Mouse (Mus musculus): ENCODE measurements around the gene Dis3l2.

DNA sequence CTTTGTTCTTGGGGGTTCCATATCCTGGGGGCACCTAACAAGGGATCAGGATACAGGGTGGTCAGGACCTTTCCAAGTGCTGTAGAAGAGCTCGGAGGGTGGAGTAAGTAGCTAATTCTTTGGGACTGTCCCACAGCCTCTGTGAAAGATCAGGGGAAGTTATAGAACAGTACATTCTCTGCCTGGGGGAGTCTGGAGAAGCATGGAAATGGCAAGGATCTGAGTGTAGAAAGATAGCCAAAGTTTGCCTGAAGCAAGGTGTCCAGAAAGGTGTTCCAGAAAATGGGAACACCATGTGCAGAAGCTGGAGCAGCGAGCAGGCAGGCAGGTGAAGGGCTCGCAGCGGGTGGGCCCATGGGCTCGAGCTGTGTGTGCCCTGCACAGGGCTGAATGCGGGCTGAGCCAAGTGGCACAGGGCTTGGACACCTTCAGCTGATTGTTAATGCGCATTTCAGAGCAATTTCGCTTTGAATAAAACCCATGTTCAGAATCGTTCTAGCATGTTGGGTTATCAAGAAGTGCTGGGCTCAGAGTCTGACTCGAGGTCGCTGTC, 265.6 kb downstream of the Dis3l2 start:
- no peak for TF ChIP-seq CTCF (IDR thresholded peaks at IDR 0.05; ENCODE audit: insufficient read depth, low read length)
- TF ChIP-seq POLR2A (IDR thresholded peaks at IDR 0.05; ENCODE audit: borderline replicate concordance, extremely low read depth, low read depth, low read length), result no peak
